Mouse (Mus musculus) ES-Bruce4 (cell line): ENCODE results near the gene Hspbap1.

ENCODE experiments used
- CTCF ChIP-seq: IDR thresholded peaks from one replicate; pipeline ENCODE4 v1.8.1; 2011; ENCODE audit warnings: low read depth, low read length
- EP300 ChIP-seq: IDR thresholded peaks from 2 replicates; pipeline ENCODE4 v1.6.1; 2011; ENCODE audit warnings: low read depth, low read length; ENCODE audit not compliant: insufficient read depth
- POLR2A ChIP-seq: IDR thresholded peaks from one replicate; pipeline ENCODE4 v1.8.1; 2011; ENCODE audit warnings: low read length; ENCODE audit not compliant: insufficient read depth

DNA sequence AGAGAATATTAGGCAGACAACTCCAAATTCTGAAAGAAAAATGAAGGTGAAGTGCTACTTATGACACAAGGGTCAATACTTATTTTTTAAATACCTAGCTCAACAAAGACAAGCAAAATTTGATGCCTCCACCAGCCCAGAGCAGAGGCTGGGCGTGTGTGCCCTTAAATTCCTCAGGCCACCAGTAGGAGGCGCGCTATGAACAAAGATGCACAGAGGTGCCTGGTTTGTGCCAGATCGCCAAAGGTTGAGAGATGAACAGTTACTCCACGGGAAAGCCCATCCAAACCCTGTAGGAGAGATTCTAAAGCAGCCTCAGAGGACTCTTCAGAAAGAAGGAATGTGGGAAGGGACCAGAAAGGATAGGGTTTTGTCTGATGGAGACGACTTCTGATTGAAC, 36.1 kb upstream of the Hspbap1 start:
- TF ChIP-seq POLR2A (no peak), EP300 (no peak), CTCF (peak; percentile 93)
